Mouse (Mus musculus): ENCODE results near the gene Setx.

Gene Setx

DNA sequence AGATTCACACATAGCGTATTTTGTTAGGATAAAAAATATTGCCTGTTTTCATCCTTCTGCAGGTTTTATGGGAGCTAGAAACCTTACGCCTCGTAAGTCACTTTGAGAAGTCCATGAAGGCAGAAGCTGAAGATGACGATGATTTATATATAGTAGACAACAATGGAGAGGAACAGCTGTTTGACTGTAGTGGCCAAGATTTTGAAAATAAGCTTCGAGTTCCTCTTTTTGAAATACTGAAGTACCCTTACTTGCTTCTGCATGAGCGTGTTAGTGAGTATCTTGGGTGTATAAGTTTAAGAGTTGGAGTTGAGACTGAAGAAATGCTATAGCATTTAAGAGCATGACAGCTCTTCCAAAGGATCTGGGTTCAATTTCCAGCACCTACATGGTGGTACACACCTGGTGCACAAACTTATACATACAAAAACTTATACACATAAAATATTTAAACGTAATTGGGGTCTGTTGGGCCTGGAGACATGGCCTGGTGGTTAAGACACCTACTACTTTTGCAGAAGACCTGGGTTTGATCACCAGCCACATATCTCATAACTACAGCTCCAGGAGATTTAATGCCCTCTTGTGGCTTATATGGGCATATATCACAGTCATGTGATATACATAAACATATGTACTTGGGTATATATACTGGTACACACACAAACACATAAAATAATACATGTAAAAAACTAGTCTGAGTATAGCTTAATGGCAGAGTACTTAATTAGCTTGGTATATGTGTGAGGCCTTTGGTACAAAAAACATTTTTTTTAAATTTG, 6.3 kb downstream of the Setx start:
- intact Hi-C loops (cut with DNase I) = no loop called here

- intact Hi-C loops (cut with DNase I) = no loop called here
Observed at GRCm38 (mm10) chr2:29135161-29135560, 11.2 kb downstream of the Setx start.

DNA sequence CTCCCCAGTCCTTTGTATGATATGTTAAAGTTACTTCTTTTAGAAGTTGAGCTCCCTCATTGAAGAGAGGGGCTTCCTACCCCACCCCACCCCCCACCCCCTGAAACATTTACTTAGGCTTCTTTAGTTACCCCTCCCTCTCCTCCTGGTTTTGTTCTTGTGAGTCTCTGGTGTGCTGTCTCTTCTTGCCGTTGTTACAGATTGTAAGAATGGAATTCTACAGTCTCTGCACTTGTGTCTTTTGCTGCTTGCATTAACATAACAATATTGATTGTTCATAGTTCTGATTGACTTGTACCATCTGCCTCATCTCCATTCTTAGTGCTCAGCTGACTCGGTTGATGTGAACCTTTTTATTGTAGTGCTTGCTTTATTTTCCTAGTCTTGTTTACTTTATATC, 28.0 kb downstream of the Setx start:
- intact Hi-C loops (cut with DNase I) = no loop called here

DNA sequence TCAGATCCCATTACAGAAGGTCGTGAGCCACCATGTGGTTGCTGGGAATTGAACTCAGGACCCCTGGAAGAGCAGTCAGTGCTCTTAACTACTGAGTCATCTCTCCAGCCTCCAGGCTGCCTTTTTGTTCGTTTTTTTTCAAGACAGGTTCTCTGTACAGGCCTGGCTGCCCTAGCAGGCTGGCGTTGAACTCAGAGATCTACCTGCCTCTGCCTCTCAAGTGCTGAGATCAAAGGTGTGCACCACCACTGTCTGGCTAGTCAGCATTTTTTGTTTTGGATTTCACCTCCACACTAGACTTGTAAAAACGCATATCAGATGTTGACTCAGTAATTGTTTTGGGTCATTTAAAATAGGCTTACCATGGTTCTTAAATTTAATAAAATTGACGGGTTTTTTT, 44.1 kb downstream of the Setx start:
- intact Hi-C loops (cut with DNase I) = no loop called here

- intact Hi-C loops (cut with DNase I) = no loop called here
Observed at GRCm38 (mm10) chr2:29174887-29175286, 50.9 kb downstream of the Setx start.

GRCm38 (mm10) chr2:29179810-29180209, 55.8 kb downstream of the Setx start:
- intact Hi-C loops (cut with DNase I) = no loop called here

- intact Hi-C loops (cut with DNase I) = no loop called here
Observed at GRCm38 (mm10) chr2:29181111-29181510, 57.1 kb downstream of the Setx start.

- intact Hi-C loops (cut with DNase I) = no loop called here
Observed at GRCm38 (mm10) chr2:29183266-29183924, 59.4 kb downstream of the Setx start.

- intact Hi-C loops (cut with DNase I) = no loop called here
Observed at GRCm38 (mm10) chr2:29186209-29186608, 62.2 kb downstream of the Setx start.

GRCm38 (mm10) chr2:29190392-29190791, 66.4 kb downstream of the Setx start:
- intact Hi-C loops (cut with DNase I) = no loop called here

DNA sequence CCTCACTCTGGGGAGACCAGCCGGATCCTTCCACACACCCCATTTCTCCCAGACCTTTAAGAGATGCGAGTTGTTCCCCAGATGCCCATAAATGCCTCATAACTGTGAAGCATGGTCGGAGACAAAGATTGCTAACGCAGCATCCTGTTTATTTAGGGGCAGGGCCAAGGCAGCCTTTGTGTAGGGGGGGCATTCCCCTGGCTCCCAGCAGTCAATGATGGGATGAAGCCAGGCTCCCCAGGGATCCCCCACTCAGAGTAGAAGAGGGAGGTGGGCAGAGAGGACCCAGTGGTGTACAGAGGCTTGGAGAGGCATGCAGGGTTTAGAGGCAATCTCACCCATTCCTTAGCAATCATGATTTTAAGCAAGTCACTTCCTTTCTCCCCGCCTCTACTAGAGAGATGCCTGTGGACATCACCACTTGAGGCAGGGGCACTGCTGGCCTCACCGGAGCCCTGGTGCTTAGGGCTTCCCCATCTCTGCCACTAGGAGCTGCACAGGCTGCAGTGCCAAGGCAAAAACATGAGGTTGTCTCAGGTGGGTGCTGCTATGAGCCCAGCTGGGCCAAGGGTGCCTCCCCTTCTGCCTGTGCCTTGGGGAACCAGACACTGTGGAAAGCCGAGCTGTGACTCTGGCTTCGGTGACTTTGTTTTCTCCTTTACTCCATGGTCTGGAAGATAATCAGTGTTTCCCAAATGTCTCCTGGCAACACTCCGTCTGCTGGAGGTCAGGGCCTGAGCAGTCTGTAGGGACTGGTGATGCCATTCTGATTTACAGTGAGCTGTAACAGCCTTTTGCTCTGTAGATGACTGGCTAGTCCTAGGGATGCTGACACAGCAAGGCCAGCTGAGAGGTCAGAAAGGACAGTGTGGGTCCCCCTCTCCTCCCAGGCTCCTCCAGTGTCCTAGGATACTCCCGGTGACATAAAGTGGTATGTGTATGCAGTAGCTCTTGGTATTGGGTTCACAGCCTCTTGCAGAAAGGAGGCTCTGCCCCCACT, 67.5 kb downstream of the Setx start:
- intact Hi-C loops (cut with DNase I) = no loop called here

GRCm38 (mm10) chr2:29192629-29193278, 68.8 kb downstream of the Setx start:
- intact Hi-C loops (cut with DNase I) = no loop called here

- intact Hi-C loops (cut with DNase I) = no loop called here
Observed at GRCm38 (mm10) chr2:29193819-29194546, 70.0 kb downstream of the Setx start.

DNA sequence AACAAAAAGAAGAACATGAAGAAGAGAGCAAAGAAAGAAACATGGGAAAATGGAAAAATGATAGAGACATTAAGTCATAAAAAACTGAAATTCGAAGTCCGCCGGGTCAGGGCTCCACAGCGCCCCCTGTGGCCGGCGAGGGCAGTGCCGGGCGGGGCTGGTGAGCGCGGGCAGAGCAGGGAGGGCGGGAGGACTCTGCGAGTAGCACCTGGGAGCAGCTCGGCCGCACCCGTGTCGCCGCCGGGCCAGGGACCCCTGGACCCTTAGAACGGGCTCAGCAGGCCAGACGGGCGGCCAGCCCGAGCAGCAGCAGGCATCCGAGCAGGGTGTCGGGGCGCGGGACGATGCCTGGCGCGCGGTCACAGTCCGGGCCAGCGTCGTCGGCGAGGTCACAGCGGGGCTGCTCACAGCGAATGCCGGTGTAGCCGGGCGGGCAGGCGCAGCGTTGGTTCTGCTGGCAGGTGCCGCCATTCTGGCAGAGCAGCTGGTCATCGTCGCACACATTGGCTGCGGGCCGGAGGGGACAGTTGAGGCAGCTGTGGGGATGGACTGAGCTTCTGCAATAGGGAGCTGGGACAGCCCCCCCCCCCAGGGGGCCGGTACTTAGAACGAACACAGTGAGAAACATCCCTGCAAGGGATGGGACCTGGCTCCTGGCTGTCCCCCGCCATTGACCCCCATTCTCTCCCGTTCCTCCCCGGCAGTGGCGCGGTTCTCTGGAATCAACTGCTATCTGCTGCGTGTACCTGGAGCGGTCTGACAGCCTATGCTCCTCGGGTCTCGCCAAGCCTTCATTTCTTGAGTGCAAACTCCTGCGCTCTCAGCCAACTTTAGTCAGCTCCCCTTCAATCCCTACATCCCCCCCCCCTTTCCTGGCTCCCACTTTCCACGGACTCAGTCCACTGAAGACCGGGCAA, 70.8 kb downstream of the Setx start:
- intact Hi-C loops (cut with DNase I) = loop anchor here (5.0 kb wide), 1 partner anchor 407 kb away; no protein-coding TSS in a partner anchor

DNA sequence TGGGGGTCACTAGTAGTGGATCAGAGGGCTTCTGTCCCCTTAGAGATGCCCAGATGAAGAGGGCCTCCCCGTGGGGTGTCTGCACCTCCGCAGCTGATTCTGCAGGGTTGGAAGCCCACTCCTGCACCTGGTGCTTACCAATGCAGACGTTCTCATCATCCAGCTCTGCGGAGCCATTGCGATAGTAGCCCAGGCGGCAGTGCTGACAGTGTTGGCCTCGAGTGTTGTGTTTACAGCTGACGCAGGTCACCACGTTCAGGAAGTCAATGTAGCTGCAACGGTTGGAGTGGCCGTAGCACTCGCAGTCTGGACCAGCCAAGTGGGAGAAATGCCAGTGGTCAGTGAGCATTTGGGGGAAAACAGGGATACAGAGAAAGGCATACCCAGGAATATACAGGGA, 72.9 kb downstream of the Setx start:
- intact Hi-C loops (cut with DNase I) = loop anchor here (5.0 kb wide), 1 partner anchor 405 kb away; no protein-coding TSS in a partner anchor

- intact Hi-C loops (cut with DNase I) = loop anchor here (5.0 kb wide), 1 partner anchor 404 kb away; no protein-coding TSS in a partner anchor
Observed at GRCm38 (mm10) chr2:29198446-29198845, 74.5 kb downstream of the Setx start.

DNA sequence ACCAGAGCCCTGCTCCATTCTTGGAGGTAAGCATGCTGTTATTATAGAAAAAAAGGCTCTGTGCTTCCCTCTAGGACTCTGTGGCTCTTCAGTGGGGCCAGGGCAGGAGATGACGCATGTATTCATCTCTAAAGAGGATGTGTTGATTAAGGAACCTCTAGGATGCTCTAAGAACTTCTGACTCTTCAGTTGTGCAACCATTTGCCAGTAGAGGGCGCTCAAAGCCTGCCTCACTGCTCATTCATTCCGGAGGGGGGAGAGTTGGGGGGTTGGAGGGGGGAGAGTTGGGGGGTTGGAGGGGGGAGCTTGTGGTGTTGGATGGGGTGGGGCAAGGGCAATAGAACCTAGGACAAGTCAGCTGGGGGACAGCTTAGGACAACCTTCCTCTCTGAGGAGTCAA, 75.9 kb downstream of the Setx start:
- intact Hi-C loops (cut with DNase I) = loop anchor here (2.0 to 5.0 kb wide), 2 partner anchors 37 to 402 kb away; no protein-coding TSS in a partner anchor

DNA sequence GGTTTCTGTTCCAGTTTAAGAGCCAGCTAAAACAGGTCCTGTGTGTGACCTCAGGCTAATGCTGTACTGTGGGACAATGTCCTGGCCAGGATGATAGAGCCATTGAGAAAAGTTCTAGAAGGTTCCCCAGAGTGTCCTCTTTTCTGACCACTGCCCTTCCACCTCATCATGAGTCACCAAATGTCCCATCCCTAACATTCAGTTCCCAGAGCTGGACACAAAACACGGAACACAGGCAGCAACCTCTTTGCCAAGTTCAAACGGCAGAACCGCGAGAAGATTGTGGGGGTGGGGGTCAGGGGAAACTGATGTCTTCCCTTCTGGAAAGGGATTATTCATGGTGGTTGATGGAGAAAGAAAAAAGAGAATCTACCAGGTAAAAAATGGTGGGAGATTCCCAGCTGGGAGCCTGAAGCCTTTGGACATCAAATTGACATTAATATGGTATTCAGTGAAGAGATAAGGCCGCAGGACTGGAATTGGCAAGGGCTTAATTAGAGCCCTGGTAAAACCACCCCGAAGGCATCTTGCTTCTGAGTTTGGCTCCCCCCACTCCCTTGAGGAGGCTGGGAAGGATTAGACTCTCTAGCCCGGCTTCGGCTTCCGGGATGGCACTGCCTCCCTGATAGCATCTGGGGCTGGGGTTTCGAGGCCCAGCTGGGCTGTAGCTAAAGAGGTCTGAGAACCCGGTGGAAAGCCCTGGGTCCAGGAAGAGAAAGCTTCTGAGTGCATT, 77.4 kb downstream of the Setx start:
- intact Hi-C loops (cut with DNase I) = loop anchor here (2.0 kb wide), 1 partner anchor 35 kb away; no protein-coding TSS in a partner anchor

Measured in adrenal gland (tissue).